Mouse (Mus musculus) MEL (cell line): Measurements from ENCODE around the gene Dhrs1. TPM values are rescaled to one million over a fixed set of nuclear protein-coding genes. Genes with fewer than 3 reads are reported as not detected.

Experiments
- DNase-seq: peaks from one replicate; pipeline ENCODE4 v3.0.0; 2011; ENCODE audit warnings: low read depth, low spot score
- H3K27ac ChIP-seq: 2 replicates; pipeline ENCODE4 v1.5.1; 2012; ENCODE audit warnings: low read depth, mild to moderate bottlenecking, control low read depth, low read length, moderate library complexity; ENCODE audit not compliant: control insufficient read depth
- H3K27me3 ChIP-seq, 2 experiments: fragments of 150-350 bp in 1 of 2; sonication (generic) in 1 of 2; 2 replicates each; pipeline ENCODE4 v1.6.1; 2012; ENCODE audit warnings: low read length in 2 of 2, mild to moderate bottlenecking in 2 of 2, improper control_type of control experiment in 1 of 2, moderate library complexity in 1 of 2; ENCODE audit not compliant: insufficient read depth in 2 of 2, control insufficient read depth in 1 of 2
- H3K36me3 ChIP-seq, 2 experiments: 2 replicates each; pipeline ENCODE4 v1.6.1; 2012 to 2014; ENCODE audit warnings: low read length in 2 of 2, improper control_type of control experiment in 1 of 2, inconsistent platforms in 1 of 2, mild to moderate bottlenecking in 1 of 2; ENCODE audit not compliant: insufficient read depth in 2 of 2, control insufficient read depth in 1 of 2
- H3K4me1 ChIP-seq, 2 experiments: fragments of 150-350 bp in 1 of 2; sonication (generic) in 1 of 2; 2 replicates each; pipeline ENCODE4 v1.6.1; 2012; ENCODE audit warnings: low read length in 2 of 2, improper control_type of control experiment in 1 of 2, mild to moderate bottlenecking in 1 of 2; ENCODE audit not compliant: insufficient read depth in 2 of 2, control insufficient read depth in 1 of 2
- H3K4me3 ChIP-seq, 2 experiments: fragments of 150-350 bp in 1 of 2; sonication (generic) in 1 of 2; 2 replicates each; pipeline ENCODE4 v1.5.1; 2012; ENCODE audit warnings: low read depth in 2 of 2, low read length in 2 of 2, mild to moderate bottlenecking in 2 of 2, moderate library complexity in 2 of 2, control low read depth in 1 of 2, improper control_type of control experiment in 1 of 2; ENCODE audit not compliant: control insufficient read depth in 1 of 2, insufficient read depth in 1 of 2
- H3K79me2 ChIP-seq: 2 replicates; pipeline ENCODE4 v1.6.1; 2012; ENCODE audit warnings: mild to moderate bottlenecking, low read length, moderate library complexity; ENCODE audit not compliant: control insufficient read depth, poor library complexity, insufficient read depth
- H3K9ac ChIP-seq: 2 replicates; pipeline ENCODE4 v1.6.1; 2012; ENCODE audit warnings: low read depth, mild to moderate bottlenecking, control low read depth, low read length, moderate library complexity; ENCODE audit not compliant: control insufficient read depth, poor library complexity, severe bottlenecking
- H3K9me3 ChIP-seq: fragments of 150-350 bp; sonication (generic); replicated peaks from 2 replicates; pipeline ENCODE4 v1.6.1; 2012; ENCODE audit warnings: mild to moderate bottlenecking, low read length, improper control_type of control experiment, moderate library complexity; ENCODE audit not compliant: insufficient read depth
- BHLHE40 ChIP-seq: IDR thresholded peaks from 2 replicates; pipeline ENCODE4 v1.6.1; 2012; ENCODE audit warnings: low read depth, mild to moderate bottlenecking, inconsistent platforms, low read length, improper control_type of control experiment, borderline replicate concordance
- CTCF ChIP-seq, 3 experiments: IDR thresholded peaks in 2 of 3; conservative IDR thresholded peaks in 1 of 3; 2 replicates each; pipeline ENCODE4 v1.5.1; 2011 to 2012; ENCODE audit warnings: low read length in 3 of 3, low read depth in 2 of 3, mild to moderate bottlenecking in 2 of 3, improper control_type of control experiment in 1 of 3, inconsistent platforms in 1 of 3, mixed read lengths in 1 of 3, moderate library complexity in 1 of 3; ENCODE audit not compliant: control insufficient read depth in 1 of 3, insufficient read depth in 1 of 3, poor library complexity in 1 of 3, severe bottlenecking in 1 of 3
- E2F4 ChIP-seq: IDR thresholded peaks from 2 replicates; pipeline ENCODE4 v1.6.1; 2011; ENCODE audit warnings: low read depth, low read length, improper control_type of control experiment, borderline replicate concordance
- GABPA ChIP-seq: IDR thresholded peaks from 2 replicates; pipeline ENCODE4 v1.6.1; 2012; ENCODE audit warnings: low read depth, mild to moderate bottlenecking, inconsistent platforms, low read length, improper control_type of control experiment, moderate library complexity
- GATA1 ChIP-seq: IDR thresholded peaks from 2 replicates; pipeline ENCODE4 v1.6.1; 2011; ENCODE audit warnings: low read depth, low read length, improper control_type of control experiment
- HCFC1 ChIP-seq: IDR thresholded peaks from 2 replicates; pipeline ENCODE4 v1.6.1; 2012; ENCODE audit warnings: low read depth, mild to moderate bottlenecking, inconsistent platforms, low read length, improper control_type of control experiment, moderate library complexity
- MXI1 ChIP-seq: IDR thresholded peaks from 2 replicates; pipeline ENCODE4 v1.6.1; 2011; ENCODE audit warnings: mild to moderate bottlenecking, low read depth, low read length, improper control_type of control experiment
- MYC ChIP-seq: IDR thresholded peaks from 2 replicates; pipeline ENCODE4 v1.6.1; 2011; ENCODE audit warnings: low read depth, mild to moderate bottlenecking, low read length, improper control_type of control experiment, moderate library complexity
- NRF1 ChIP-seq: IDR thresholded peaks from 2 replicates; pipeline ENCODE4 v1.6.1; 2014; ENCODE audit warnings: low read depth, mild to moderate bottlenecking, inconsistent platforms, low read length, improper control_type of control experiment, moderate library complexity; ENCODE audit not compliant: poor library complexity, insufficient read depth, severe bottlenecking
- POLR2A ChIP-seq, 2 experiments: IDR thresholded peaks; 2 replicates each; pipeline ENCODE4 v1.6.1; 2011 to 2012; ENCODE audit warnings: low read length in 2 of 2, mild to moderate bottlenecking in 2 of 2, control low read depth in 1 of 2, improper control_type of control experiment in 1 of 2, low read depth in 1 of 2, moderate library complexity in 1 of 2; ENCODE audit not compliant: control insufficient read depth in 1 of 2, insufficient read depth in 1 of 2, poor library complexity in 1 of 2
- RCOR1 ChIP-seq: IDR thresholded peaks from 2 replicates; pipeline ENCODE4 v1.6.1; 2012; ENCODE audit warnings: low read depth, mild to moderate bottlenecking, inconsistent platforms, low read length, improper control_type of control experiment
- TAL1 ChIP-seq: IDR thresholded peaks from 2 replicates; pipeline ENCODE4 v1.6.1; 2012; ENCODE audit warnings: mild to moderate bottlenecking, inconsistent platforms, low read length, moderate library complexity, mixed read lengths
- TCF12 ChIP-seq: IDR thresholded peaks from 2 replicates; pipeline ENCODE4 v1.6.1; 2014; ENCODE audit warnings: low read depth, mild to moderate bottlenecking, inconsistent platforms, low read length, improper control_type of control experiment, moderate library complexity
- USF1 ChIP-seq: IDR thresholded peaks from 2 replicates; pipeline ENCODE4 v1.6.1; 2014; ENCODE audit warnings: low read depth, mild to moderate bottlenecking, inconsistent platforms, low read length, improper control_type of control experiment, moderate library complexity
- ZNF384 ChIP-seq: IDR thresholded peaks from 2 replicates; pipeline ENCODE4 v1.6.1; 2012; ENCODE audit warnings: low read depth, mild to moderate bottlenecking, inconsistent platforms, low read length, improper control_type of control experiment
- polyA plus RNA-seq, 2 experiments: library from polyadenylated mRNA; stranded (reverse) in 1 of 2; unstranded in 1 of 2; fragments of >175 nt in 1 of 2; fragments of >200 nt in 1 of 2; gene quantifications; 2 replicates each; pipeline versions ENCODE4 v1.2.1 to v1.2.4; 2012; ENCODE audit warnings: low replicate concordance in 2 of 2, low read depth in 1 of 2; ENCODE audit not compliant: insufficient read length in 2 of 2, insufficient read depth in 1 of 2, missing spikeins in 1 of 2
- total RNA-seq: library from RNA; depleted of rRNA; stranded (reverse); fragments of 300-350 nt; gene quantifications from 2 replicates; pipeline ENCODE4 v1.2.3, GENCODE M21; 2012

The Dhrs1 gene
- total and polyA plus RNA-seq, 3 experiments, result 20.0 to 48.8 TPM; not detected in 1

GRCm38 (mm10) chr14:55757566-55757965, 12.1 kb upstream of the Dhrs1 start:
- no peak overlapping the region for H3K4me3 ChIP-seq
- no peaks in the 10 kb centered on the region for H3K9me3 ChIP-seq
- H3K36me3 ChIP-seq, result peaks cover 0 to 2% of the 10 kb centered on the region in 2 experiments; a peak in 2 of 4 replicates
- DNase-seq, result no peak
- TF ChIP-seq POLR2A (IDR thresholded peaks at IDR 0.05; ENCODE audit: control insufficient read depth in 1 of 2, insufficient read depth in 1 of 2, low read depth in 1 of 2, low read length in 2 of 2, poor library complexity in 1 of 2) (peak in 1 of 2 experiments; percentile 42; a peak in 1 of 4 replicates), NRF1 (no peak)
- TF ChIP-seq, all 39 proteins: peak for 1
- H3K79me2 ChIP-seq, result no peaks in the 10 kb centered on the region
- no peaks in the 10 kb centered on the region for H3K27me3 ChIP-seq
- no peaks in the 10 kb centered on the region for H3K4me1 ChIP-seq
- H3K27ac ChIP-seq, result no peak overlapping the region
- H3K9ac ChIP-seq, result no peak overlapping the region

- peak overlapping the region; percentile 97 for H3K9ac ChIP-seq
- H3K27me3 ChIP-seq, result no peaks in the 10 kb centered on the region
- peak in 1 of 3 experiments; percentile 10; a peak in 1 of 6 replicates for TF ChIP-seq CTCF (IDR thresholded peaks at IDR 0.05 in 2 of 3, conservative IDR thresholded peaks at IDR 0.05 in 1 of 3; ENCODE audit: control insufficient read depth in 1 of 3, insufficient read depth in 1 of 3, low read depth in 2 of 3, low read length in 3 of 3, poor library complexity in 1 of 3, severe bottlenecking in 1 of 3)
- no peak for TF ChIP-seq TCF12
- no peak for TF ChIP-seq GABPA
- peak; percentile 47; the same call in 1 of the 2 replicates for TF ChIP-seq ZNF384
- no peak for TF ChIP-seq MXI1
- no peak for TF ChIP-seq TAL1
- peak overlapping the region; percentile 94 to 99 for H3K4me3 ChIP-seq
- peak; percentile 32 for DNase-seq
- no peak overlapping the region for H3K27ac ChIP-seq
- no peaks in the 10 kb centered on the region for H3K9me3 ChIP-seq
- H3K79me2 ChIP-seq, result peaks cover 22% of the 10 kb centered on the region
- H3K36me3 ChIP-seq, result peaks cover 10 to 23% of the 10 kb centered on the region in 2 experiments; a peak in 3 of 4 replicates
- H3K4me1 ChIP-seq, result peaks cover 3 to 18% of the 10 kb centered on the region in 2 experiments; a peak in 2 of 4 replicates
Measured at GRCm38 (mm10) chr14:55747051-55747847, 1.8 kb upstream of the Dhrs1 start.

GRCm38 (mm10) chr14:55745861-55746237, 359 bp upstream of the Dhrs1 start:
- H3K4me3 ChIP-seq, result peak overlapping the region; percentile 94 to 99
- H3K4me1 ChIP-seq, result peaks cover 3 to 18% of the 10 kb centered on the region in 2 experiments; a peak in 2 of 4 replicates
- H3K27me3 ChIP-seq, result no peaks in the 10 kb centered on the region
- H3K27ac ChIP-seq, result peak overlapping the region; percentile 74
- no peaks in the 10 kb centered on the region for H3K9me3 ChIP-seq
- H3K9ac ChIP-seq, result peak overlapping the region; percentile 97
- DNase-seq, result no peak
- H3K36me3 ChIP-seq, result peaks cover 10 to 14% of the 10 kb centered on the region in 2 experiments; a peak in 3 of 4 replicates
- peak; percentile 53; the same call in 1 of the 2 replicates for TF ChIP-seq MXI1
- TF ChIP-seq RCOR1, result no peak
- no peak for TF ChIP-seq HCFC1
- no peak for TF ChIP-seq USF1
- peak; percentile 74 for TF ChIP-seq ZNF384
- 0 out of 2 replicates have a peak, but pooled peaks have one; percentile 39 for TF ChIP-seq MYC
- no peak for TF ChIP-seq BHLHE40
- TF ChIP-seq GATA1, result no peak
- peak; percentile 38; the same call in 1 of the 2 replicates for TF ChIP-seq E2F4
- H3K79me2 ChIP-seq, result peaks cover 22% of the 10 kb centered on the region
